Mouse (Mus musculus) brain, embryonic 14.5 days (tissue): Measurements from ENCODE around the gene BC029722.

Experiments used
- CTCF ChIP-seq: fragments of 200-500 bp; IDR thresholded peaks from 2 replicates; pipeline ENCODE4 v1.5.1; 2012; ENCODE audit warnings: inconsistent platforms, mild to moderate bottlenecking, moderate library complexity, borderline replicate concordance; ENCODE audit not compliant: insufficient read depth, insufficient read length; ENCODE audit errors: extremely low read depth
- POLR2A ChIP-seq: fragments of 200-500 bp; IDR thresholded peaks from 2 replicates; pipeline ENCODE4 v1.6.1; 2012; ENCODE audit warnings: mild to moderate bottlenecking, inconsistent platforms, borderline replicate concordance; ENCODE audit not compliant: poor library complexity, insufficient read depth, insufficient read length, severe bottlenecking; ENCODE audit errors: extremely low read depth

- TF ChIP-seq CTCF (no peak), POLR2A (no peak)
Observed at GRCm38 (mm10) chr2:155805231-155805924, 13.8 kb downstream of the BC029722 start.
